Mouse (Mus musculus) neural tube, embryonic 11.5 days (tissue): ENCODE data around the gene Mrpl2. TPM values are rescaled to one million over a fixed set of nuclear protein-coding genes. Genes with fewer than 3 reads are reported as not detected.
A peak's percentile ranks its signal among the peaks of the same experiment; 100 is the strongest.

Experiments used
- ATAC-seq: fragments of 200-750 bp; cut with Nextera tagmentation; 2 replicates; pipeline ENCODE4 v1.8.0; 2017; ENCODE audit warnings: moderate number of reproducible peaks, mild to moderate bottlenecking, moderate TSS enrichment, moderate library complexity; ENCODE audit not compliant: insufficient read depth, low FRiP score, low TSS enrichment
- DNase-seq: peaks from one replicate; pipeline ENCODE4 v3.0.0-alpha.2; 2015; ENCODE audit warnings: low spot score
- H3K27ac ChIP-seq: fragments of 300-500 bp; sonication (generic); 2 replicates; pipeline ENCODE4 v1.5.1; 2014; ENCODE audit warnings: low read depth, mild to moderate bottlenecking, low read length
- H3K27me3 ChIP-seq: fragments of 300-500 bp; sonication (generic); 2 replicates; pipeline ENCODE4 v1.6.1; 2014; ENCODE audit warnings: mild to moderate bottlenecking, low read length, mixed read lengths; ENCODE audit not compliant: control insufficient read depth, insufficient read depth
- H3K36me3 ChIP-seq: fragments of 300-500 bp; sonication (generic); 2 replicates; pipeline ENCODE4 v1.6.1; 2014; ENCODE audit warnings: mild to moderate bottlenecking, low read length, moderate library complexity, mixed read lengths; ENCODE audit not compliant: control insufficient read depth, insufficient read depth
- H3K4me1 ChIP-seq: fragments of 300-500 bp; sonication (generic); 2 replicates; pipeline ENCODE4 v1.6.1; 2014; ENCODE audit warnings: low read length, mixed read lengths; ENCODE audit not compliant: control insufficient read depth, insufficient read depth
- H3K4me2 ChIP-seq: fragments of 300-500 bp; sonication (generic); 2 replicates; pipeline ENCODE4 v1.6.1; 2014; ENCODE audit warnings: low read depth, mild to moderate bottlenecking, moderate library complexity
- H3K4me3 ChIP-seq: fragments of 300-500 bp; sonication (generic); 2 replicates; pipeline ENCODE4 v1.5.1; 2014; ENCODE audit warnings: low read depth, low read length
- H3K9ac ChIP-seq: fragments of 300-500 bp; sonication (generic); 2 replicates; pipeline ENCODE4 v1.6.1; 2014; ENCODE audit warnings: mild to moderate bottlenecking, low read length
- H3K9me3 ChIP-seq: fragments of 300-500 bp; sonication (generic); 2 replicates; pipeline ENCODE4 v1.6.1; 2016; ENCODE audit warnings: low read length; ENCODE audit not compliant: control insufficient read depth
- WGBS: fragments of 180-500 bp; shearing (Covaris S2); extraction: QIAGEN DNeasy Blood & Tissue Kit; methylation state at CpG from one replicate; pipeline ENCODE4 v1.1.7; 2014; 5-methylcytosine and 5-hydroxymethylcytosine counted together
- polyA plus RNA-seq: library from polyadenylated mRNA; unstranded; fragments of >200 nt; fragmentation: Nextera tagmentation; extraction: Ambion mirVana; gene quantifications from 2 replicates; pipeline ENCODE4 v1.2.1, GENCODE M21; 2014

Mrpl2 gene
- polyA plus RNA-seq, 1 experiment from 2014 or later, result 104 TPM

DNA sequence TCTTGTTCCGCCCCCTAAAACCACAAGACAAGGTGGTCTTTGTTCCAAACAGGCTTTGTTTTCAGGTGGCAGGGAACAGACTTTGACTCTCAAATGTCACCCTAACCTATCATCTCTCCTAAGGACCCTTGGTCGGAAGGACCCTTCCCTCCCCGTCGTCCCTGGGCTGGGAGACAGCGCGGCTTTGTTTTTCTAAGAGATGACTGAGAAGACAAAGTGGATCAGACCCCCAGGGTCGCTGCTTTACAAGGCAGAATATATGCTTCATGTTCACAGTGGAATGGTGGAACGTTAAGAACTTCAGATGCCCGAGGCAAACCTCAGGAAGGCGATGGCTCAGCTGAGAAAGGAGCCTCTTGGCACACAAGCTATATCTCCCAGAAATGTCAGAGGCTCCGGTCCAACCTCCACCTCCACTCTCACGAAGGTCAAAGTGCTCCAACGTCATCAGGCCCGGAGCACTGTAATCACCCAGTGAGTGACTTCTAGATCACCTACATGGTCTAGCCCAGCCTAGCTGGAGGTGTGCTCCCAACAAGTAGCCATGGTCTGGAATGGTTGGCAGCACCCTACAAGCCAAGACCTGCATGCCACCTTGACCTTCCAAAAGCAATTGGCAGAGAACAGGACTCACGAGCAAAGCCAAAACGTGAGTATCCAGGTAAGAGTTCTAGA is 26.2 kb upstream of the Mrpl2 start:
- Histone ChIP-seq H3K9me3 (no peaks in the 10 kb centered on the region), H3K4me2 (peak overlapping the region; percentile 9), H3K36me3 (no peaks in the 10 kb centered on the region), H3K9ac (peak overlapping the region; percentile 63), H3K27ac (peak overlapping the region; percentile 83), H3K27me3 (no peaks in the 10 kb centered on the region), H3K4me1 (peaks cover 58% of the 10 kb centered on the region), H3K4me3 (no peak overlapping the region)
- DNase-seq (no peak), ATAC-seq (no peak)
- WGBS, result 18% methylated on average over 16 of the region's 16 CpGs

DNA sequence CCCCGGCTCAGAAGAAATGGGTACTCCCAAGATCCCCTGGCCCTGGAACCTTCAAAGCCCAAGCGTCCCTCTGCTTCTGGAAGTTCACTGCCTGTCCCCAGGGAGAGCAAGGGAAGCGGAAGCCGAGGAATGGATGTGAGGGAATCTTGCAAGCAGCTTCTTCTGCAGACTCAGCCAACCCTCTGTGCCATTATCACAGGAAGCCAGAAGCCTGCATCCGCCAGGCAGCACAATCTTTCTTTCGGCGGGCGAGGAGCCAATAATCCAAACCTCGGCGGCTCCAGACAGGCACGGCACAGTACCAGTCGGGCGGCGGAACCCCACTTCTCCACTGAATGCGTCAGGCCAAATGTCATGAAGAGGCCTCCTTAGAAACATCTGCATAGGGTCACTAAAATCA is 24.7 kb upstream of the Mrpl2 start:
- Histone ChIP-seq H3K9me3 (no peaks in the 10 kb centered on the region), H3K4me2 (no peak overlapping the region), H3K36me3 (no peaks in the 10 kb centered on the region), H3K27ac (no peak overlapping the region), H3K4me3 (no peak overlapping the region), H3K4me1 (peaks cover 59% of the 10 kb centered on the region), H3K27me3 (no peaks in the 10 kb centered on the region), H3K9ac (no peak overlapping the region)
- ATAC-seq (no peak), DNase-seq (no peak)
- WGBS, result 74% methylated on average over 15 of the region's 15 CpGs

DNA sequence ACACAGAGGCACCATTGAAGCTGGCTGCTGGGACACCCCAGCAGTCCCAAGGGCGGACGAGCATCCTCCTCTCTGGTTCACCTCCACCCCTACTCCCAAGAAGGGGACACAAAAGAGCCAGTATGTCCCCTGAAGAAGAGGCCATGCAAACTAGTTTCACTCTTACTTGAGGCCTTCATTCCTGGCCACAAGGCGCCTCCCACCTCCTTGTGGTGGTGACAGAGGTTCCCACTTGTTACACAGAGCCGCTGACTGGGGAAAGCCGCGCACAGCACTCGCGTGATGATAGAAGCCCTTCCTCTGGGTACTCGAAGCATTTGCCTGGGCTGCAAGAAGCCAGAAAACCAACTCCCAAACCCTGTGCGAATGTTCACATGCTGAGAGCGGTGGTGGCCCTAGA is 23.8 kb upstream of the Mrpl2 start:
- Histone ChIP-seq H3K27ac (no peak overlapping the region), H3K36me3 (no peaks in the 10 kb centered on the region), H3K9ac (no peak overlapping the region), H3K4me1 (peaks cover 61% of the 10 kb centered on the region), H3K4me2 (no peak overlapping the region), H3K4me3 (no peak overlapping the region), H3K9me3 (no peaks in the 10 kb centered on the region), H3K27me3 (no peaks in the 10 kb centered on the region)
- WGBS, result 75% methylated on average over 11 of the region's 11 CpGs
- ATAC-seq (no peak), DNase-seq (no peak)

GRCm38 (mm10) chr17:46623819-46624557 is 22.0 kb upstream of the Mrpl2 start:
- Histone ChIP-seq H3K4me2 (peak overlapping the region; percentile 14; the same call in 1 of the 2 replicates), H3K9ac (no peak overlapping the region; the same call in 1 of the 2 replicates), H3K36me3 (no peaks in the 10 kb centered on the region), H3K4me3 (no peak overlapping the region), H3K27me3 (no peaks in the 10 kb centered on the region), H3K27ac (no peak overlapping the region), H3K4me1 (peaks cover 50% of the 10 kb centered on the region), H3K9me3 (no peaks in the 10 kb centered on the region)
- ATAC-seq, result no peak
- WGBS, result 23% methylated on average over 10 of the region's 10 CpGs
- DNase-seq, result no peak

DNA sequence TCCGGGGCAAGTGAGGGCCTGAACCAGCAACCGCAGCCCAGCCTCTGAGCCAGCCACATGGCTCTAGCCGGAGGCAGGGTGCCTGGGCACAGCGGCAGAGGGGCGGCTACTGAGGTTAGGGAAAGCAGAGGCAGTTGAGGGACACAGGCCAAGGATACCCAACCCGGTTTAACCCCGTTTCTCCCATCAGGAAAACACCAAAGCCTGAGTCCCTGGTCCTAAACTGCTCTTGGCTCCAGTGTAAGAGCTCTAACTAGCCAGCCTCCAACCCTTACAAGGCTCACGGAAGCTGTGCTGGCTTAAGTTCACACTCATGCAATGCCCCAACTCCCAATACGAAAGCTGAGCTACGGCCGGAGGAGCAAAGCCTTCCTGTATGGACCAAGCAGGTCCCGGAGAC is 21.4 kb upstream of the Mrpl2 start:
- H3K9ac ChIP-seq, result no peak overlapping the region
- no peak for ATAC-seq

DNA sequence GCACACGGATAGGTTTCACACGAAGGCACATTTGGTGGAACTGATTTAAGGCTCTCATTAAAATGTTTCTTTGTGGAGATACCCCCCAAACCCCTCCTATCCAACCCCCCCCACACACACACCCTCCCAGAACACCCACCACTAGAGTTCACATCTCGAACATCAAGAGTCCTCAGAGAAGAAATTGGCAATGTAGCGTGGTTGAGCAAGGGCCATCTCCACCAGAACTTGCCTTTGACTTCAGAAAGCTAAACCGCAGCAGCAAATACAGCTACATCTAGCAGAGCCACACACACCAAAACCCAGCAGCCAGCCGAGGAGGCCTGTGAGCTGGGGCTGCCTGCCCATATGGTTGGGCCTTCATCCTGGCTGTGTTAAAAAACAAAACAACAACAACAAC is 18.6 kb upstream of the Mrpl2 start:
- 24% methylated on average over 6 of the region's 6 CpGs for WGBS
- peak overlapping the region; percentile 84; the same call in 1 of the 2 replicates for H3K9ac ChIP-seq
- H3K4me1 ChIP-seq, result peaks cover 44% of the 10 kb centered on the region

More for the DNA sequence above, 21.4 kb upstream of the Mrpl2 start:
- H3K4me3 ChIP-seq, result no peak overlapping the region
- peak overlapping the region; percentile 14; the same call in 1 of the 2 replicates for H3K4me2 ChIP-seq
- DNase-seq, result no peak
- no peaks in the 10 kb centered on the region for H3K36me3 ChIP-seq
- H3K27me3 ChIP-seq, result no peaks in the 10 kb centered on the region
- peaks cover 46% of the 10 kb centered on the region for H3K4me1 ChIP-seq
- no peak overlapping the region for H3K27ac ChIP-seq
- H3K9me3 ChIP-seq, result no peaks in the 10 kb centered on the region
- WGBS, result 50% methylated on average over 12 of the region's 12 CpGs

GRCm38 (mm10) chr17:46628471-46628790 is 17.6 kb upstream of the Mrpl2 start:
- Histone ChIP-seq H3K9ac (peak overlapping the region; percentile 84), H3K9me3 (no peaks in the 10 kb centered on the region), H3K27ac (peak overlapping the region; percentile 78), H3K4me3 (peak overlapping the region; percentile 88), H3K36me3 (peaks cover 2% of the 10 kb centered on the region; the same call in 1 of the 2 replicates), H3K4me1 (peaks cover 39% of the 10 kb centered on the region), H3K4me2 (peak overlapping the region; percentile 57), H3K27me3 (no peaks in the 10 kb centered on the region)
- 0 out of 2 replicates have a peak, but pooled peaks have one; percentile 8 for ATAC-seq
- 0% methylated on average over 13 of the region's 13 CpGs for WGBS
- DNase-seq, result peak; percentile 59

More for the DNA sequence above, 18.6 kb upstream of the Mrpl2 start:
- H3K9me3 ChIP-seq, result no peaks in the 10 kb centered on the region
- H3K36me3 ChIP-seq, result no peaks in the 10 kb centered on the region; the same call in 1 of the 2 replicates
- no peak for ATAC-seq
- H3K4me3 ChIP-seq, result peak overlapping the region; percentile 88
- DNase-seq, result no peak
- no peaks in the 10 kb centered on the region for H3K27me3 ChIP-seq
- H3K27ac ChIP-seq, result no peak overlapping the region
- peak overlapping the region; percentile 57 for H3K4me2 ChIP-seq

- H3K9me3 ChIP-seq, result no peaks in the 10 kb centered on the region
- peak; percentile 76 for ATAC-seq
- peaks cover 36% of the 10 kb centered on the region for H3K4me1 ChIP-seq
- H3K4me3 ChIP-seq, result peak within 1 kb of the TSS; percentile 88
- peak within 1 kb of the TSS; percentile 84 for H3K9ac ChIP-seq
- peak within 1 kb of the TSS; percentile 78 for H3K27ac ChIP-seq
- peaks cover 2% of the 10 kb centered on the region; the same call in 1 of the 2 replicates for H3K36me3 ChIP-seq
- WGBS, result under 1% methylated on average over 75 of the region's 90 CpGs
- peak; percentile 91 for DNase-seq
- peak within 1 kb of the TSS; percentile 57 for H3K4me2 ChIP-seq
- H3K27me3 ChIP-seq, result no peaks in the 10 kb centered on the region
Measured at GRCm38 (mm10) chr17:46628791-46629684, 17.0 kb upstream of the Mrpl2 start, which contains the start of gene Ptk7. Gene Ptk7 (minus strand): TSS chr17:46629504.
